Mouse (Mus musculus) liver, postnatal 0 days (tissue): ENCODE measurements around the gene Rnase2a.
"Not testable (repeated sequence)": the region's sequence is repeated elsewhere in the genome, so short reads cannot be mapped to it uniquely, and the experiment has no call there.

Experiments used
- CTCF ChIP-seq: sonication (generic); IDR thresholded peaks from 2 replicates; pipeline ENCODE4 v1.5.1; 2016; ENCODE audit warnings: antibody characterized with exemption, low read depth
- EP300 ChIP-seq: IDR thresholded peaks from 2 replicates; pipeline ENCODE4 v1.6.1; 2016; ENCODE audit warnings: antibody characterized with exemption, low read depth, mild to moderate bottlenecking

GRCm38 (mm10) chr14:51220075-51220474 lies 35.8 kb downstream of the Rnase2a start:
- TF ChIP-seq CTCF, EP300: not testable (repeated sequence)
